Mouse (Mus musculus): ENCODE results near the gene Dab2ip. TPM values are rescaled to one million over a fixed set of nuclear protein-coding genes. Genes with fewer than 3 reads are reported as not detected.
A peak's percentile ranks its signal among the peaks of the same experiment; 100 is the strongest.

Dab2ip gene
- total RNA-seq, 1 experiment from 2014 or later = 137 TPM

DNA sequence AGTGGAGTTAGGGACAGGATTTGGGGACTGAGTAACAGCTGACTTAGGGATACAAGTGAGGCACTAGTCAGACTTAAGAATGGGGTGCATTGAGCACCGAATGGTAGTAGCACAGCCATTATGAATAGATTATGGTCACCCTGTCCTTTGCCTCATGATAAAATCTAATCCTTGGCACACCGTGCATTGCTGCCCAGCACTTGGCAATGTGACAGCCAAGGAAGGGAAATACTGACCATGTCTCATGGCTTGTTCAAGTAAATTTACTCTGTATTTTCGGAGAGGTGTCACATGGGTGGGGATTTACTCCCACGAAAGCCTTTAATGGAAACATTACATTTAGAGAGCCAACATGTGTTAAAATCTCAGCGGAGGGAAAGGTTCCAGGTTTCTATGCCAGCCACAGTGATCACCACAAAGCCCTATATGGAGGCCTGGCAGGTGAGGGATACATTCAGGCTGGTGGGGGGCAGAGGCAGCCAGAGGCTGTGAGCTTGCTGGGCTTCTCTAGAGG is 129.5 kb downstream of the Dab2ip start:
- DNase-seq = no peak

DNA sequence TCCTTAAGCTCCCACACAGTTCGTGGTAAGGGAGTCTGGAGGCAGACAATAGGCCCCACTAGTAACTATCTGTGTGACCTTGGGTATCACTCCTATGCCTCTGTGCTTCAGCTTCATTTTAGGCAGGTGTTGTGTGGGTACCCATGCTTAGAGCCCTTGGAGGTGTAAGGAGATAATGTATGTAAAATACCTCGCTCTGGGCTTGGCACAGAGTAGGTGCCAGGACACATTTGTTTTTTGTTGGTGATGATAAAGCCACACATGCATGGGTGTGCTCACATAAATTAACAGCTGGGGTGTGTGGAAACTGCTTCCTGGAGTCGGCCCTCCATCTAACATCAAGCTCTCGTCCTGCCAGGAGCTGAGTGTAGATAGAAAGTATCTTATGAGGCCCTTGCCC is 130.1 kb downstream of the Dab2ip start:
- no peak for DNase-seq

DNA sequence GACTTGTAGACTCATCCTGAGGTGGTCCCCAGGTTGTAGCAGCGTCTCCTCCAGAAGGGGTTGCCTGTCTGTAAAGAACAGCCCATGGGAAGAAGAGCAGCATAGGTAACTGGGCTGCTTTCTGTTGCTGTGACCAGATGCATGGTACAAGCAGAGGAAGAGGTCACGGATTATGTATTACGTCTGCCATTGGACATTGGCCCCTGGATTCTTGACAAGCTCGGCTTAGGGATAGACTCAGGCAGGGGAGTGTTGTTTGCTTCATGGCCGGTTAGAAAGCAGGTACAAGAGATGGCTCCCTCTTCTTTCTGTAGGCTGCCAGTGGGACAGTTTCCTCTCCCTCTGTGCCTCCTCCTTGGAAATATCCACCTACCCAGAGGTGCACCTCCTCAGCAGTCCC is 130.5 kb downstream of the Dab2ip start:
- no peak for DNase-seq

DNA sequence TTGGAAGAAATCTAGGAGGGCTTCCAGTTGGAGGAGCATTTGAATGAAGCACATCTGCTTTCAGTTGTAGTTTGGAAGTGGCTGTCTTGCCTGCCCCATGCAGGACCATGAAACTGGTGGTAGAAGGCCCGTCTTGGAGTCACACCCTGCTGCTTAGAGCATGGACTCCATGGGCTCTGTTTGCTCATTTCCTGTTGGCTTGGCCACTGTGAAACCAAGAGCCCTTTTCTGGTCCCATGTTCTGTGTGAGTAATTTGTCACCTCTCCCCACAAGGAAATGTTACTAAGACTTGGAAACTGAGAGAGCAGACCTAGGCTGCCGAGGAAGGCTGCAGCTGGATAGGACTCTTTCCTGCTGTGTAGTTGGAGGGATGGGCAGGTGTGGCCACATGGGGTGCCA is 131.8 kb downstream of the Dab2ip start:
- no peak for DNase-seq

DNA sequence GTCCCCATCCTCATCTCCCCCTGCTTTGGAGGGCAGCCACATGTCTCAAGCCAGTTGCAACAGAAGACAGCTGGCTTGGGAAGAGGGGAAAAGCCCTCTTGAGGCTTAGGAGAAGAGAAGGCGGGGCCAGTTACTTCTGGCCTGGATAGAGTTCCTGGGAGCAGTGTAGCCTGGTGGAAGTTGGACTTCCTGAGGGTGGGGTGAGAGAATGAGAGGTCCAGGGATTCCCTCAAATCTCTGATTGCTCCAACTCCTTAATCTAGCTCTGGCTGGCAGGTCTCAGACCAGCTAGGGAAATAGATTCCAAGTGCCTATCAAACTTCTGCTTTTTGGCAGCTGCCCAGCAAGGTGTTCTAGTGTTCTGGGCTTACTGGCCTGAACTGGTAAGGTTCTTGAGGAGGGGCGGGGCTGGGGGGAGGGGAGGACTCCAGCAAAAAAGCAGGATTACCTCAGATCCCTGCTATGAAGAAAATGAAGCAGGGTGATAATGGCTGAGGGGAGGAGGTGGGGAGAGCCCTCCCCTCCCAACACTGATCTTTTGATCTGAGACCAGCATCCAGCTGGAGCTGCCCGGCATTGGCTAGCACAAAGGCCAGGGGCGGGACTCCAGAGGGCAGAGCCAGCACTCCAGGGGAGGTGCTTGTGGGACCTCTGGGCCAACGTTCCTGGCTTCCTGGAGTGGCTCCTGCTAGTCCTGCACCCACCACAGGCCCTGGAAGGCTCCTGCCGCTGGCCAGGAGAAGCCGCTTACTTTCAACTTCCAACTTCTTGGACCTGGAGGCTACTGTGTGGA is 133.4 kb downstream of the Dab2ip start:
- peak; percentile 75 for DNase-seq

DNA sequence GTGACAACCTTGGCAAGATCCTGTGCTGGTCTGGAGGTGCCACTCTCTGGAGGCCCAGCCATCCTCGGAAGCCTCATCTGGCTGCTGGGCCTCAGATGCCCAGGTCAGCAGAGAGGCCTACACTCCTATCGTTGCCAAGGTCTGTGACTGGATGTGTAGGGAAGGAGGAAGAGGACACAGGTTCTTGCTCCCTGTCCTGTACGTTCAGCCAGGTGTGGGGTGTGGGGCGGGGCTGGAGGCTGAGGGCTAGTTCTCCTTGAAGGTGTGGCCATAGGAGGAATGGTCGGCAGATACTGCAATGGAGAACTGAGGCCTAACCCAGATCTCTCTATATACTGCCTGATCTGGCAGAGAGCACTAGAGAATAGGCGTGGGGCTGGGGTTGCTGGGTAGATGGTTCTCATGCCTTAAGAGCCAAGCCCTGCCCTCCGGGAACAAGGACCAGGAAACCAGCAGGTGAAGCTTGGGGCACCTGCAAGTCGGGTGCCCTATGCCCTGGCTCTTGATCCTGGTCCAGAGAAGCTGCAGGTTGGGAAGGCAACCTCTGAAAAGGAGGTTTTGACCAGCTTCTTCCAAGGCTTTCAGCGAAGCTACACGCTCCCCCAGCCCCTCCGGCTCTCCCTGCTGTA is 134.3 kb downstream of the Dab2ip start:
- no peak for DNase-seq

DNA sequence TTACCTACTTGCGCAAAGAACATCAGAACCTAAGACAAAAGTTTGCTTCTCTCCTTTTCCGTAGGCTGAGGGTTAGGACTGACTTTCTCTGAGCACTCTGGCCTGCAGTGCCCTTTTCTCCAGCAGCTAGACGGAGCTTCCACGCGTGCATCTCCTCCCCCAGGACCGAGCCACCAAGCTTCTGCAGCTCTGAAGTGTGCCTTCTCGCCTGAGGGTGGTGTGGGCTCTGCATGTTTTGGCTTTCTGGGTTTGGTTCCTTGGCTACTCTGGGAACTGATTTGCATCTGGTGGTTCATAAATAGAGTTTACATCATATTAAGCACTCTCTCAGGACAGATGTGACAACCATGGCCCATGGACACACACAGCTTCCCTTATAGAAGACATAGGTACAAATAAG is 135.0 kb downstream of the Dab2ip start:
- DNase-seq = no peak

DNA sequence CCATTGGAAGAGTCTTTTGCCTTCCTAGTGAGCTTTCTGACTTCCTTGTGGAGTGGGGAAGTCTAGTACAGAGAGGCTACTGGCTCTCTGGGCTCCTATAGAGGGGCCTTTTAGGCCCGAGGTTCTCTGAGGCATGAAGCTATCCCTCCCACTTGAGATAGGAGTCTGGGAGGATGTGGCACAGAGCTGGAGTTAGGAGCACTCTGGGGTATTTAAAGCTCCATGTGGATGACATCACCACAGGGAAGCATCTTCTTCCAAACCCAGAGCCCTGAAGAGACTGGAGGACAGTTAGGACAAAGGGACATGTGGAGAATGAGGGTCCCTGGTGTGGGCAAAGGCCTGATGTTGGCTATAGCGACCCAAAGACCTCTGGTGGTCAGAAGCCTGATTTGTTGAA is 136.0 kb downstream of the Dab2ip start:
- DNase-seq = no peak

DNA sequence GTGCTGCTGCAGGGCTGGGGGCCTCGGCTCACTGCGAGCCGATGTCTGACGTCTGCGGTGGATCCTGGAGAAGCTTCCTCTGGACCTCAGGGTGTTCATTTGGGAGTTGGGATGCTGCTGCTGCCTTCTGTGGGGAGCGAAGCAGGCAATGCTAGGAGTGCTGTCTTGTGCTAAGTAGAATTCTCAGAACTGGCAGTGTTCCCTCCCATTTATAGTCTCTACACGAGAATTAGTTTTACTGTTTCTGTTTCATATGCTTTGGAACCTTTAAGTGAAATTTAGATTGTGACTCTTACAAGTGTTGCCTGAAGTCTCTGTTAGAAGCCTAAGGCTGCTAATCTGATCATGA is 138.1 kb downstream of the Dab2ip start:
- DNase-seq = no peak

DNA sequence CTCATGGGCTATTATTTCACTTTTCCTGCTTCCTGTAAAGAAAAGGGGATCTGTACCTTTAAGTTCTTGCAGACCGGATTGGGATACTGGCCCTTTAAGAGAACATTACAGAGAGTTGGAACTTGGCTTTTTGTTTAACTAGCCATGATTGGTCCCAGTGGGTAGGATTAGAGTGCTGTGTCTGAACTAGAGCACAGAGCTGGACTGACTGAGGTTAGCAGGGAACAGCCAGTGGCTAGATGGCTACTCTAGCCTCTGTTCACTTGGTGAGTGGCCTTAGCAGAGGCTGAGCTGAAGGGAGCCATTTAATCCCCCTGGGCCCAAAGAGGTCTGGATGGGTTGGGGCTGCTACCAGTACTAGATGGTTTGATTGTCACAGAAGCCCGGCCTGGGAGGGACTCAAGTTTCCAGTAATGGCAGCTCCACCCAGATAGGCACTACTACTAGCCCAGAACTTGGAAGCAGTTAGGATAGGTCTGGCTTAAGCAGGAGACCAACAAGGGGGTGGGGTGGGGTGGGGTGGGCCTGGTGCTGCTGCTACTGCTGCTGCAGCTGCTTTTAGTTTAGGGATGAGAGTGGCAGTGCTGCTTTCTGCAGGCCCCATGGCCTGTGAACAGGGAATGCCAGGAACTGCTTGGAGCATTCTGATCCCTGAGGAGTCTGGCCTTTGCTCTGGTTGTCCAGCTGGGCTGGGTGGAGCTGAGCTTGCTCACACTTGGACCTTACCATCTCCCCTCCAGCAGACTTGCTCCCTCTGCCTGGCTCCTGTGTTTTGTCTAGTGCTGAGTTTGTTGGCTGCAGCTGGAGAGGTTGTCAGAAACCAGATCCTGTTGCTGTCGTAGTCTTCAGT is 138.7 kb downstream of the Dab2ip start:
- no peak for DNase-seq

DNA sequence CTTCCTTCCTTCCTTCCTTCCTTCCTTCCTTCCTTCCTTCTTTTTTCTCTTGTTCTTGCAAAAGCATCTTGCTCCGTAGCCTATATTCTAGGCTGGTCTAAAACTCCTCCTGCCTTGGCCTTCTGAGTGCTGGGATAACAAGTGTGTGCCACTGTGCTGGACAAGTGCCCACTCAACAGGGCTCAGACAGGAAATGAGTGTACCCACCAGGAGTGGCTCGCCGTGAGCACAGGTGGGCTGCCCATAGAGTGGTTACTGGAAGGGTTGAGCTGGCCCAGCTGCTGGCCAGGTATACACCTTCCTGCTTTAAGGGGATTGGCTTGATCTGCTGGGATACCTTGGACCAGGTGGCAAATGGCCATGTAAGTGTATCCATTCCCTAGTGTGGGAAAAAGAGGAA is 139.7 kb downstream of the Dab2ip start:
- no peak for DNase-seq

DNA sequence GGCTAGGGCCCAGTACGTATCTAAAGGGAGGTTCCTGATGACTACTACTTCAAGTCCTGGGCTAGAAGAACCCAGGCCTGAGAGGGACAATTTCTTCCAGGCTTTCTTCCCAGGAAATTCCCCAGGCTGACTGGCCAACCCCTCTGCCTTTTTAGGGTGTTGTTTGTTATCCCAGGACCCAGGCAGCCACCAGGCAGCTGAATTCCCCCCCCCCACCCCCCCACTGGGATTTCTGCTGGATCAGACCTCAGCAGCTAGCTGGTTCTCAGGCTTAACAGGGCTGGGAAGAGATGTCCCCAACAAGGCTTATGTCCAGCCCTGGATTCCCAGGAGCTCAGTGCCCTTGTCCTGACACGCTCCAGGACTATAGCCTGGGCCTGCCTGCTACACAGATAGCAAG is 142.9 kb downstream of the Dab2ip start:
- no peak for DNase-seq

DNA sequence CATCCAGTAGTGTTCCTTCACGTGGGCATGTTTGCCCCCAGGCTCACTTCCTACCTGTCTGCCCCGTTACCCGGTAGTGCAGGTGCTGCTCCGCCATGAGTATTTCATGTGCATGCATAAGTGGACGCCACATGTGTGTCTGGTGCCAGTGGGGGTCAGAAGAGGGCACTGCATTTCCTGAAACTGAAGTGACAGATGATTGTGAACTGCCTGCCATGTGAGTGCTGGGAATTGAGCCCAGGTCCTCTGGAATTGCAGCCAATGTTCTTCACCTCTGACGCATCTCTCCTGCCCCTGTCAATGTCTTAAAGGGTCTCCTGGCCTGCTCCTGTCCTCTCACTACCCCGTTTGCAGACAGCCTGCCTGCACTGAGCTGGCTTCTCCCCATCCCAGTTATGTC is 143.9 kb downstream of the Dab2ip start:
- no peak for DNase-seq

DNA sequence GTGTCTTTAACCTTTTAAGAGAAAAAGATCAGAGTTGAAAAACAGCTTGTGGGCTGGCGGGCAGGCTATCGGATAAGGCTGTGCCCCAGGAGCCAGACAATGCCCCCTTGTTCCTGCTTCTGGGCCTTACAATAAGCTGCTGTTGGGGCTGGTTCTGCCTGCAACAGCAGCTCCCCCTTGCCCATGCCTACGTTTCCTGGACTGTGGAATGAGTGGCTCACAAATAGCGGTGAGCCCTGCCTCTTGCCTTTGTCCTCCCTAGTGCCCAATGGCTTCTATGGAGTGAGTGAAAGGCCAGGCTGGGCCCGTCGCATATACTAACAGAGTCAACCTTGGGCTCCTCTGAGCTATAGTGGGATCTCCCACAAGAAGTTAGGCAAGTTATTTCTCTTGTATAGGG is 144.5 kb downstream of the Dab2ip start:
- no peak for DNase-seq

DNA sequence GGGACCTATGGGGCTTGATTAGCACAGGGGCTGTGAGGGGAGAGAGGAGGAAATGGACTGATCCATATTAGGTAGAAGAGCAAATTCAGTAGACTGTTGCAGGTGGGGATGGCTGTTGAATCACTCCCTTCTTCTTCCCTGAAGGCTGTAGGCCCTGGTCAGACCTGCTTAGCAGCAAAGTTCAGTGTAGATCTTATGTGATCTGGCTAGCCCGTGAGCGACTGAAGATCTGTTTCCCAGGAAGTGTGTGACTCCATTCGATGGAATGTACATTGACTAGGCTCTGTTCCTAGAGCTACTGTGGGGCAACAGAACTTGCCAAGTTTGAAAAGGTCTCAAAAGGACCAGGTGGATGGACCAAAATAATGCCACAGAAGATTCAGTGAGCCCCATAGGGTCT is 145.2 kb downstream of the Dab2ip start:
- DNase-seq = no peak

DNA sequence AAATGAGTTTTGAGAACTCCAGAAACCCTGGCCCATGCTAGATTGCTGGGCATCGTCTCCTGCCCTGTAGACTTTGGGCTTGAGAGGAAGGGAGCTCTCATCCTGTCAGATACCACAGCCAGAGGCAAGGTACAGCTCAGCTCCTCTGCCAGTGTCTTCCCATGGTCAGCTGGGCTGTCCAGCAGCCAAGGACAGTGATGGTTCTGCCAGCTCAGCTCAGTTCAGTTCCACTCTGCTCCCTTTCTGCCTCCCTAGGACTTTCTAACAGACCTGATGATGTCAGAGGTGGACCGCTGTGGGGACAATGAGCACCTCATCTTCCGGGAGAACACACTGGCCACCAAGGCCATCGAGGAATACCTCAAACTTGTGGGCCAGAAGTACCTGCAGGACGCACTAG is 154.5 kb downstream of the Dab2ip start:
- peak; percentile 48 for DNase-seq

DNA sequence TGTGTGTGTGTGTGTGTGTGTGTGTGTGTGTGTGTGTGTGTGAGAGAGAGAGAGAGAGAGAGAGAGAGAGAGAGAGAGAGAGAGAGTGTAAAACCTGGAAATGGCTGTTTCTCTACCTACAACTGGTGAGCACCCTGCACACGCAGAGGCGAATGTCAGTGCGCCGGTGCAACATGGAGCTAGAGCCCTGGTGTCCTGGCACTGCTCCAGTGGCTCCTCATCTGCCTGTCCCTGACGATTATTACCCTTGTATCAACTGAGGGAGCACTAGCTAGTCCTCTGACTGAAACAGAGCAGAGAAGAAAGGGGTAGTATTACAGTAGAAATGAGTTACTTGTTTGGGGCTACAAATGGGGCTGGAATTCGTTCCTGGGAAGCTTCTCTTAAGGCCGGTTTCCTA is 155.4 kb downstream of the Dab2ip start:
- no peak for DNase-seq

DNA sequence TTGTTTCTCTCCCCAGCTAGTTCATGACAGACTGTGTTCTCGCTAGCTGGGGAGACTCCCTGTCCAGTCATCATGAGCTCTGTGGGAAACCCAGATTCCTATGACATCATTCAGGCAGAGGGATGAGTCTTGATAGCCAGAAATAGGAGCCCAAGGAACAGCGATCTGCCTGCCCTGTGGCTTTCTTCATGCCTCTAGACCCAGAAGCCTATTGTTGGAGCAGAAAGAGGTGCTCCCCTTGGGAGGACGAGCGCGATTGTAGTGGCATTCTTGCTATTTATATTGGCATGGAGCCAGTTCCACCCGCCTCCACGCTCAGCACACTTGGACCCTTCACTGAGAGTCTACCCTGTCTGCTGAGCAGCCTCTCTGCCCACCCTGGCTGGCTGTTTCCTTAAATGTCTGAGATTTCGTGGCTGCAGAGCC is 156.7 kb downstream of the Dab2ip start:
- DNase-seq = no peak

DNA sequence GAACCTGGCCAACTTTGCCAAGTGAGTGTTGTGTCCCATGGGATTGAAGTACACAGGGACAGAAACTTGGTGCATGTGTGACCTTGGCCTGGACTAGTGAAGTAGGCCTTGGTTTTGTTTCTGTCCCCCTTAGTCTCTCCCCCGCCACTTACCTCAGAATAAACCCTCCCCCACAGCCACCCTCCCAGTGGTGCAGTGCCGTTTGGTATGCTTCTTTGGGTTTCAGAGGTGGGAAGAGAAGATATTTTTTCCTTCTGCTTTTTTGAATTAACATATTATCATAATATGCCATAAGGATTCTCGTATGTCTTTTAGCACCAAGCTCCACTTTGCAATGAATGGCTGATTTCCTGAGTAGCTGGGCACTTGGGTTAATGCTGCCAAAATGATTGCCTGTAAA is 157.4 kb downstream of the Dab2ip start:
- DNase-seq = no peak

DNA sequence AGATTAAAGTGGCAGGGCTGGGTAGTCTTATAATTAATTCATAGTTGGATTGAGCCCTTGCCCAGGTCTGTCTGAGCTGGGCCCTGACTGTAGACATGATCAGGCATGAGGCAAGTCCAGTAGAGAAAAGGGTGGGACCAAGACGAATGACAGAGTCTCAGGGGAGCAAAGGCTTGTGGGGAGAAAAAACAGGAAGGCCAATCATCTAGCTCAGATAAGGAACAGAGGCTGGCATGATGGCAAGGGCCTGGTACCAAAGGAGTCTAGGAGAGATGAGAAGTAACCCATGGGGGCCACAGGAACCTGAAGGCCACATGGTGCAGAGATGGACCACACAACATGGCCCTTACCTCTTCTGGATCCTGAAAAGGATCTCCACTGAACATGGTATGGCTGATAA is 158.1 kb downstream of the Dab2ip start:
- no peak for DNase-seq

DNA sequence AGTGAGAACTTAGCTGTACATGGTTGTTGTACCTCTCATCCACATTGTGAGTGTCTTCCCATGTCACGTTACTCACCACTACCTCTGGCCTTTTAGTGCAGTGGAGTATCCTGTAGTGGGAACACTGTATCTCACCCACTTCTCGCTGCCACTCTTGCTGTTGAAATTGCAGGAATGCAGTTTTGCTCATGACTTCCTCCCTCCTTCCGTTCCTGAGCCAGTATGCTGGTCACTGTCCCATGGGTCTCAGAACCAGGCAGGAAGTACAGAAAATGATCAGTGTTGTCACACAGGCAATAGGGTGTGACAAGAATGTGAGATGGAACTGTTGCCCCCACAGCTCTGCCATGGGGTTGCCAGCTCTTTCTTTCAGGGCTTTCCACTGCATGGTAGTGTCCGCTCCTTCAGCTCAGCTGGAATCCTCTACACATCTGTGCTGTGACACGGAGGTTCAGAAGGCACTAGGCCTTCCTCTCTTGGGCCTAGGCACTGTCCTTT is 160.0 kb downstream of the Dab2ip start:
- no peak for DNase-seq

DNA sequence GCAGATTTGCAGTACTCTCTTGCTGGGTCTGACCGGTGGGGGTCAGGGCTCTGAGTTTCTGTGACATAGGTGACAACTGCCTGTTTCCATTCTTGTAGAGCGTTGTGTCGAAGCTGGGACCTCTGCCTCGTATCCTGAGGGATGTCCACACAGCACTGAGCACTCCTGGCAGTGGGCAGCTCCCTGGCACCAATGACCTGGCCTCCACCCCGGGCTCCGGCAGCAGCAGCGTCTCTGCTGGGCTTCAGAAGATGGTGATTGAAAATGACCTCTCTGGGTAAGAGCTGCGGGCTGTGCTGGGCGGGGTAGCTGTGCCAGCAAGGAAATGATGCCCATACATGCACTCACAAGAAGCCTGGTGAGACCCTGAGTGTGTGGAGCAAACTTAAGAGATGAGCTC is 160.6 kb downstream of the Dab2ip start:
- DNase-seq = peak; percentile 45

All from adrenal gland, postnatal 25 days (tissue).